Mouse (Mus musculus) liver, adult 2 months (tissue): ENCODE measurements at regions not wholly inside any gene's neighbourhood (a gene's known extent, or its start where the extent isn't known, plus 50 kb on each side); places are given as distances from the start of the nearest gene placed in this dataset.

Source experiments
- CTCF ChIP-seq: fragments of 200-500 bp; IDR thresholded peaks from 2 replicates; pipeline ENCODE4 v1.5.1; 2011; ENCODE audit warnings: low read depth, low read length, control low read depth
- POLR2A ChIP-seq: fragments of 200-500 bp; IDR thresholded peaks from 2 replicates; pipeline ENCODE4 v1.6.1; 2011; ENCODE audit warnings: low read length, control low read depth; ENCODE audit not compliant: insufficient read depth; ENCODE audit errors: extremely low read depth

GRCm38 (mm10) chr10:109517664-109518063 lies 506.9 kb upstream of the Syt1 start:
- TF ChIP-seq CTCF (no peak), POLR2A (no peak)
